Mouse (Mus musculus) MEL-GATA-1-ER (cell line): ENCODE results near the gene Terf2ip.
A peak's percentile ranks its signal among the peaks of the same experiment; 100 is the strongest.

Experiments used
- DNase-seq: peaks from one replicate; pipeline ENCODE4 v3.0.0-alpha.2; 2012; ENCODE audit warnings: low read depth; ENCODE audit errors: extremely low read depth

Terf2ip gene

GRCm38 (mm10) chr8:112009558-112009957 lies 1.6 kb upstream of the Terf2ip start:
- no peak for DNase-seq

- no peak for DNase-seq
Observed at GRCm38 (mm10) chr8:112011816-112012242, 631 bp downstream of the Terf2ip start.

GRCm38 (mm10) chr8:112014936-112015335 lies 3.7 kb downstream of the Terf2ip start, which contains the start of gene Gm6793:
Gene Gm6793 (minus strand): TSS chr8:112015036.
- no peak for DNase-seq

GRCm38 (mm10) chr8:112029455-112029854 lies 18.3 kb downstream of the Terf2ip start:
- DNase-seq: no peak

GRCm38 (mm10) chr8:112030663-112031062 lies 19.5 kb downstream of the Terf2ip start:
- DNase-seq: no peak

- DNase-seq: no peak
Observed at GRCm38 (mm10) chr8:112033071-112033470, 21.9 kb downstream of the Terf2ip start.

GRCm38 (mm10) chr8:112034603-112035002 lies 23.4 kb downstream of the Terf2ip start:
- peak; percentile 55 for DNase-seq

- DNase-seq: no peak
Observed at GRCm38 (mm10) chr8:112037521-112037920, 26.3 kb downstream of the Terf2ip start.

- no peak for DNase-seq
Observed at GRCm38 (mm10) chr8:112045182-112045581, 34.0 kb downstream of the Terf2ip start.

GRCm38 (mm10) chr8:112045896-112046295 lies 34.7 kb downstream of the Terf2ip start:
- DNase-seq: peak; percentile 61

- DNase-seq: no peak
Observed at GRCm38 (mm10) chr8:112048293-112048692, 37.1 kb downstream of the Terf2ip start.

GRCm38 (mm10) chr8:112049984-112050383 lies 38.8 kb downstream of the Terf2ip start:
- DNase-seq: no peak

- no peak for DNase-seq
Observed at GRCm38 (mm10) chr8:112051537-112051936, 40.3 kb downstream of the Terf2ip start.

GRCm38 (mm10) chr8:112054456-112054855 lies 43.3 kb downstream of the Terf2ip start:
- no peak for DNase-seq

- DNase-seq: peak; percentile 34
Observed at GRCm38 (mm10) chr8:112061372-112061771, 50.2 kb downstream of the Terf2ip start.
